Mouse (Mus musculus) intestine, postnatal 0 days (tissue): ENCODE results near the gene Tex264. TPM values are rescaled to one million over a fixed set of nuclear protein-coding genes. Genes with fewer than 3 reads are reported as not detected.
A peak's percentile ranks its signal among the peaks of the same experiment; 100 is the strongest.

Experiments used
- ATAC-seq: fragments of 200-750 bp; cut with Nextera tagmentation; 2 replicates; pipeline ENCODE4 v1.8.0; 2017; ENCODE audit warnings: mild to moderate bottlenecking, moderate TSS enrichment, moderate library complexity
- H3K27ac ChIP-seq: fragments of 300-500 bp; sonication (generic); 2 replicates; pipeline ENCODE4 v1.5.1; 2014; ENCODE audit warnings: mild to moderate bottlenecking, low read depth, low read length, moderate library complexity
- H3K27me3 ChIP-seq: fragments of 300-500 bp; sonication (generic); replicated peaks from 2 replicates; pipeline ENCODE4 v1.6.1; 2014; ENCODE audit warnings: low read length, mixed read lengths; ENCODE audit not compliant: control insufficient read depth, insufficient read depth
- H3K36me3 ChIP-seq: fragments of 300-500 bp; sonication (generic); 2 replicates; pipeline ENCODE4 v1.6.1; 2014; ENCODE audit warnings: mild to moderate bottlenecking, moderate library complexity; ENCODE audit not compliant: control insufficient read depth, insufficient read depth
- H3K4me1 ChIP-seq: fragments of 300-500 bp; sonication (generic); replicated peaks from 2 replicates; pipeline ENCODE4 v1.6.1; 2014; ENCODE audit warnings: antibody characterized with exemption, low read length, mixed read lengths; ENCODE audit not compliant: control insufficient read depth, insufficient read depth
- H3K4me2 ChIP-seq: fragments of 300-500 bp; sonication (generic); replicated peaks from 2 replicates; pipeline ENCODE4 v1.6.1; 2014; ENCODE audit warnings: low read depth, mild to moderate bottlenecking, moderate library complexity
- H3K4me3 ChIP-seq: fragments of 300-500 bp; sonication (generic); 2 replicates; pipeline ENCODE4 v1.5.1; 2014; ENCODE audit warnings: low read depth, low read length
- H3K9ac ChIP-seq: fragments of 300-500 bp; sonication (generic); 2 replicates; pipeline ENCODE4 v1.6.1; 2014; ENCODE audit warnings: mild to moderate bottlenecking, low read depth, low read length
- H3K9me3 ChIP-seq: fragments of 300-500 bp; sonication (generic); 2 replicates; pipeline ENCODE4 v1.6.1; 2016; ENCODE audit warnings: mixed run types; ENCODE audit not compliant: control insufficient read depth
- CTCF ChIP-seq: sonication (generic); IDR thresholded peaks from 2 replicates; pipeline ENCODE4 v1.5.1; 2016; ENCODE audit warnings: low read depth, mild to moderate bottlenecking, control low read depth, antibody characterized with exemption, moderate library complexity
- WGBS: fragments of 180-500 bp; shearing (Covaris S2); extraction: QIAGEN DNeasy Blood & Tissue Kit; methylation state at CpG from one replicate; pipeline ENCODE4 v1.1.7; 2014; 5-methylcytosine and 5-hydroxymethylcytosine counted together
- polyA plus RNA-seq: library from polyadenylated mRNA; unstranded; fragments of >200 nt; fragmentation: Nextera tagmentation; extraction: Ambion mirVana; gene quantifications from 2 replicates; pipeline ENCODE4 v1.2.1, GENCODE M21; 2015

Gene Tex264
- polyA plus RNA-seq, 1 experiment from 2014 or later, result 109 TPM

DNA sequence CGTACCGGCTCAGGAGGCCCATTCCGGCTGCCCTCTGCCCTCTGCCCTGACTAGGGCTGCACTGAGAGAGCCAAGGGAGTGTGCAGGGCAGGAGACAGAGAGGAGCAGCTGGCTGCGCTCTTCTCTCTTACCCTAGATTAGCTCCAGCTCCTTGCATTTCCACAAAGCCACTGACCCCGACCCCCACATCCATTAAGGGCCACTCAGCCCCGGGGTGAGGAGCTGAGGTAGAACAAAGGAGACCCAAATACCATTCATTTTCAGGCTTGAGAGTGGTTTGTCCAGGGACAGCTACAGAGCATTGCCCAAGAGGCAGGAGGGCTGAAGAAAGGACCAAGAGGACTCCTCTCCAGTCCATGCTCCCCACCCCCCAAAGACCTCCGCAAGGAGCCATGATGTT lies 26.3 kb downstream of the Tex264 start:
- 84% methylated on average over 7 of the region's 7 CpGs for WGBS
- no peak overlapping the region for H3K4me2 ChIP-seq
- H3K4me1 ChIP-seq, result no peaks in the 10 kb centered on the region
- H3K27me3 ChIP-seq, result peaks cover 22% of the 10 kb centered on the region; the same call in 1 of the 2 replicates
- no peak overlapping the region for H3K9ac ChIP-seq
- TF ChIP-seq CTCF, result no peak
- H3K4me3 ChIP-seq, result no peak overlapping the region
- no peak for ATAC-seq
- no peaks in the 10 kb centered on the region for H3K9me3 ChIP-seq
- H3K36me3 ChIP-seq, result peaks cover 43% of the 10 kb centered on the region
- H3K27ac ChIP-seq, result no peak overlapping the region

DNA sequence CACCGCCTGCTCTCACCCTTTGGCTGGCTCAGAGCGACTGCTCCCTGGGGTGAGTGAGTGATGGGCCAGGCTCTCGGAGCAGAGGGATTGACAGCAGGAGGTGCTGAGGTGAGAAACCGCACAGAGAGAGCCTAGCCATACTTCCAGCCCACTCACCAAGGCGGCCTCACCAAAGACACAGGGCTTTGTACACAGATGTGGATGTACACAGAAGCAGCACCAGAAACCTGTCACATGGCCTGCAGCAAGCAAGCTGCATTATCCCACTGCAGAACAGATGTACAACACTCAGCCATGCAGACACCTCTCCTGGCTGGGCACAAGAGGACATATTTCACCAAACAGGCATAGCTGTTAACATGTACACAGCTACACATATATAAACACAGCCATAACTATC lies 28.1 kb downstream of the Tex264 start:
- Histone ChIP-seq H3K36me3 (peaks cover 39% of the 10 kb centered on the region), H3K4me3 (no peak overlapping the region), H3K9ac (no peak overlapping the region), H3K9me3 (no peaks in the 10 kb centered on the region), H3K27ac (no peak overlapping the region), H3K27me3 (peaks cover 24% of the 10 kb centered on the region; the same call in 1 of the 2 replicates), H3K4me2 (no peak overlapping the region), H3K4me1 (no peaks in the 10 kb centered on the region)
- 43% methylated on average over 5 of the region's 5 CpGs for WGBS
- no peak for TF ChIP-seq CTCF
- ATAC-seq, result no peak

DNA sequence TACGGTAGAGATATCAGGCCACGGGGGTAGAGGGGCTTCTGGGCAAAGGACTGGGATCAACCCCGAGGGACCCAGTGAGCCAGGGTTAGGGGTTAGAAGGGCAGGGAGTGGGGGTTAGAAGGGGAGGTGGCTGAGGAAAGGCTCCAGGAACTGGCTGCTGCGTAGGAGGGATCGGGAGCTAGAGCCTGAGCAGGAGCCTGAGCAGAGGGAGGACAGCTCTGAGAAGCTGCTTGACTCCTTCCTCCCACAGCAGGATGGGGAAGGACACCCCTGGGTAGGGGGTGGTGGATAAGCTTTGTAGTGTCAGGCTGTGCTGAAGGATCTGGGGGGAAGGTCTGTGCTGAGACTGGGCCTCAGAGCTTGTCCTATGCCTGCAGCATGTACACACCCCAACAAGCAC lies 28.9 kb downstream of the Tex264 start:
- ATAC-seq, result no peak
- H3K9me3 ChIP-seq, result no peaks in the 10 kb centered on the region
- no peaks in the 10 kb centered on the region for H3K4me1 ChIP-seq
- H3K36me3 ChIP-seq, result peaks cover 34% of the 10 kb centered on the region
- no peak for TF ChIP-seq CTCF
- H3K4me3 ChIP-seq, result no peak overlapping the region
- peaks cover 24% of the 10 kb centered on the region; the same call in 1 of the 2 replicates for H3K27me3 ChIP-seq
- WGBS, result 48% methylated on average over 5 of the region's 5 CpGs
- H3K27ac ChIP-seq, result no peak overlapping the region
- no peak overlapping the region for H3K4me2 ChIP-seq
- H3K9ac ChIP-seq, result no peak overlapping the region

DNA sequence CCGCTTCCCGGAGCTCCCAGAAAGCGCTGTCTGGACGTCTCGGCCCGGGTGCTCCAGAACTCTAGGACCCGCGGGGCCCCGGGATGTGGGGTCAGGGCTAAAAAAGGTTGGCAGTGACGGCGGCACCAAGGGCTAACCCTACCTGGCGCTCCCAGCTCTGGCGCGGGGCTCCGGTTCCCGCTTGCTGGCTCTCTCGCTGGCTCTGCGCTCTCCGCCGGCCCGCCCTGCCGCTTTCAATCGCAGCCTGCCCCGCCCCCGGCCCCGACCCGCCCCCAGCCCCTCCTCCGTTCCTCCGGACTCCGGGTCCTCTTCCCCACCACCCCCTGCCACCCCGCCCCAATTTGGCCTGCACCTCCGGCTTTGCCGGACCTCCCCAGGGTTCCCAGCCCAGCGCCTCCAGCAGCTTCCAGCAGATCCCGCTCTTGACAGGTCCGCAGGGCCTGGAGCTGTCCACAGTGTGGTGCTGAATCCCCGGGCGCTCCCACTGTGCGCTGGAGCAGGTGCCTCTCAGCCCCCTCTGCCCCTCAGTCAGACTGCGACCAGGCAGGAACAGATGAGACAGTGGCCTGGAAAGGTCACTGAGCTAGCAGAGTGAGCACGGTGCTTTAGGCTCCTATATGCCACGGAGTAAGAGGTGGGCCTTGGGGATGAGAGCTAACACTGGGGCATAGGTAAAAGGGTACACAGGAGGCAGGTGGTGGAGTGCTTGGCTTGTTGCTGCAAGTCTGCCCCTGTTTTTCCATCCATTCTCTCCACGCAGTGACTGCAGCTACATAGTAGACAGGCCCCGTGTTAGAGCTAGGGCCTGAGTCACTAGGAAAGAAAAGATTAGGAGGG lies 29.6 kb downstream of the Tex264 start, which contains the start of gene Grm2:
Gene Grm2 (minus strand): TSS at position 199 of the 837 bp plus-strand sequence.
- Histone ChIP-seq H3K9me3 (no peaks in the 10 kb centered on the region), H3K4me2 (peak within 1 kb of the TSS; percentile 58), H3K4me3 (peak within 1 kb of the TSS; percentile 29), H3K36me3 (peaks cover 27% of the 10 kb centered on the region), H3K27me3 (peaks cover 24% of the 10 kb centered on the region; the same call in 1 of the 2 replicates), H3K9ac (no peak within 1 kb of the TSS), H3K4me1 (no peaks in the 10 kb centered on the region), H3K27ac (no peak within 1 kb of the TSS)
- 0 out of 2 replicates have a peak, but pooled peaks have one; percentile 29 for ATAC-seq
- WGBS, result 3% methylated on average over 43 of the region's 44 CpGs
- TF ChIP-seq CTCF, result no peak

DNA sequence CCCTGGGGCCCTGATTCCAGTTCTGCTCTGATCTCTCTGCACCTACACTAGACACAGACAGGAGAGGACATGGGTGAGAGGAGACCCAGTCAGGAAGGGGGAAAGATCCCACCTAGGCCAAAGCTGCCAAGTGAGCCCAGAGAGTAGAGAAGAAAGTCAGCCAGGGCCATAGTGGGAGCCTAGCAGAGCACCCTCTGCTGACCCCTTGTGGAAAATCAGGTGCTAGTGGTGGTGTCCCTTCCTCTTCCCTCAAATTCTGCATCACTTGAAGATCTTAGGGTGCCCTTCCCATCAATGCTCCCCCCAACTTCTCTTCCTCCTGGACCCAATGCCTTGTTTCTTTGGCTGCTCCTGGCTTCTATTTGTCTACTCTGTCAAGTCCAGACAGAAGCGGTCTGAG lies 33.0 kb downstream of the Tex264 start:
- peak; percentile 58 for TF ChIP-seq CTCF
- no peak overlapping the region for H3K9ac ChIP-seq
- H3K4me3 ChIP-seq, result no peak overlapping the region
- H3K27me3 ChIP-seq, result peaks cover 24% of the 10 kb centered on the region; the same call in 1 of the 2 replicates
- 35% methylated on average over 1 of the region's 1 CpGs for WGBS
- no peak for ATAC-seq
- H3K36me3 ChIP-seq, result no peaks in the 10 kb centered on the region
- no peak overlapping the region for H3K4me2 ChIP-seq
- H3K9me3 ChIP-seq, result no peaks in the 10 kb centered on the region
- H3K4me1 ChIP-seq, result no peaks in the 10 kb centered on the region
- H3K27ac ChIP-seq, result no peak overlapping the region

DNA sequence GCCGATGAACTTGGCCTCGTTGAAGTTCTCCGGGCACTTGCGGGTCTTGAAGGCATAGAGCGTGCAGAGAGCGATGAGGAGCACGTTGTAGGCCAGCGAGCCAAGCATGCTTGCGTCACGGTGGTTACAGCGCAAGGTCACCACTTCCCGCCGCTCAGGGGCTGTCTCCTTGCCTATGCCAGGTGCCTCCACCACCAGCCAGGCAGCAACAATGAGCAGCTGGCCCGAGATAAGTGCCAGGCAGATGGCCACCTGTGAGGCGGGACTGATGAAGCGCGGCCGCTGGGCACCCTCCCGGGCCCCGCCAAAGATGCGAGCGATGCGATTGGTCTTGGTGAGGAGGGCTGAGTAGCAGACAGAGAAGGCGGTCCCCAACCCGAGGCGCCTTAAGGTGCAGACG lies 38.5 kb downstream of the Tex264 start:
- Histone ChIP-seq H3K4me3 (no peak overlapping the region), H3K9ac (no peak overlapping the region), H3K4me1 (no peaks in the 10 kb centered on the region), H3K27ac (no peak overlapping the region), H3K4me2 (no peak overlapping the region), H3K36me3 (no peaks in the 10 kb centered on the region), H3K9me3 (no peaks in the 10 kb centered on the region), H3K27me3 (no peaks in the 10 kb centered on the region)
- TF ChIP-seq CTCF, result no peak
- WGBS, result 61% methylated on average over 27 of the region's 27 CpGs
- ATAC-seq, result no peak
